Mouse (Mus musculus): ENCODE data around the gene Zfp69. TPM values are rescaled to one million over a fixed set of nuclear protein-coding genes. Genes with fewer than 3 reads are reported as not detected.

The Zfp69 gene
- polyA plus RNA-seq, 1 experiment = 1.9 TPM

DNA sequence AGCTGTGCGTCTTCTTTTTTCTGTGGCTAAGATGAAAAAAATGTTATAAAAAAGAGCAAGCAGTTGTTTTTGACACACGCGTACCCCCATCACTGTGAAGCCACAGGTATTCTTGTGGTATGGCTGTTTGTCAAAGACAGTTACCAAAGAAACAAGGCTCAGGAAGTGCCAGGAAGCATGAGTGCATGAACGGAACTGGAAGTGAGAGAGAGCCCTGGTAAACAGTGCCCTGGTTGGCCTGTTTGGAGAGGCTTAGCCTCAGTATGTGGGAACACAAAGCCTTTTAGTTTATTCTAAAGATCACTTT is 23.9 kb upstream of the Zfp69 start:
- TF ChIP-seq POLR2A (IDR thresholded peaks at IDR 0.05; ENCODE audit: borderline replicate concordance, insufficient read depth, low read length) (no peak), CTCF (IDR thresholded peaks at IDR 0.05; ENCODE audit: borderline replicate concordance, insufficient read depth, low read depth, low read length) (no peak)
- H3K27me3 ChIP-seq (ENCODE audit: control insufficient read depth, insufficient read depth, low read length) = no peaks in the 10 kb centered on the region
- WGBS = 86% methylated on average over 4 of the region's 4 CpGs
- no peak overlapping the region for H3K4me3 ChIP-seq (replicated peaks; ENCODE audit: insufficient read depth, low read depth, low read length)
- peak overlapping the region; percentile 81; the same call in 1 of the 2 replicates for H3K27ac ChIP-seq (ENCODE audit: insufficient read depth, low read length)
- peaks cover 15% of the 10 kb centered on the region for H3K4me1 ChIP-seq (ENCODE audit: control insufficient read depth, insufficient read depth, low read length)
- DNase-seq = no peak

DNA sequence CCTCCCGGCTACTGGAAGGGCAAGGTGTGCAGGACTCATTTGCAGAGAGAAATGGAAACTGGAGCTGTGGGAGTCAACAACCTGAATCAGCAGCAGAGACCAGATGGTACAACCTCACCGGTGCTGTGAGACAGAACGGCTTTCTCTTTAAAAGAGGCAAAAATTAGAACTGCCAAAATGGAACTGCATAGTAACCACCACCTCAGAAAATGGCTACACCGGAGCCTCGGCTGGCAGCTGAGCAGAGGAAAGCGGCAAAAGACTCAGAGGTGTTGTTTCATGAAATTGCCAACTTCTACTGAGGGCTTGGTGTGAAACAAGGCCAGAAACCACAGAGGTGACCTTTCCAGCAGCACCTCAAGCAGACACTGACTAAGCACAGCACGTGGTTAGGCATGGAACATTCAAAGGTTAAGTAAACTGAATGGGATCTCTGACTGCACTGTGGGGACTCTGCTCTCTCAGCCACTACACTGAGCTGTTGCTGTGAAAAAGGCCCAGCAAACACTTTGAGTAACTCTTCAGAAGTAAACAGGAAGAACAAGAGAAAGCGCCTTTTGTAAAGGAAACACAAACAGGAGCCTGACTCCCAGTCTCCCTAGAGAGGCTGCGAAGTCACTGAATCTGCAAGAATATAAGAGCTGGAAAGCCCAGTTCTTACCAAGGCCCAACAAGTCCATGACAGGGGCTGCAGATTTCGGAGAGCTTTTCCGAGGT is 23.4 kb upstream of the Zfp69 start:
- Histone ChIP-seq H3K27ac (ENCODE audit: insufficient read depth, low read length) (peak overlapping the region; percentile 81), H3K27me3 (ENCODE audit: control insufficient read depth, insufficient read depth, low read length) (no peaks in the 10 kb centered on the region), H3K4me3 (replicated peaks; ENCODE audit: insufficient read depth, low read depth, low read length) (no peak overlapping the region), H3K4me1 (ENCODE audit: control insufficient read depth, insufficient read depth, low read length) (peaks cover 10% of the 10 kb centered on the region)
- peak; percentile 66 to 79 for DNase-seq
- TF ChIP-seq POLR2A (IDR thresholded peaks at IDR 0.05; ENCODE audit: borderline replicate concordance, insufficient read depth, low read length) = no peak
- TF ChIP-seq CTCF (IDR thresholded peaks at IDR 0.05; ENCODE audit: borderline replicate concordance, insufficient read depth, low read depth, low read length) = no peak
- 40% methylated on average over 11 of the region's 11 CpGs for WGBS

DNA sequence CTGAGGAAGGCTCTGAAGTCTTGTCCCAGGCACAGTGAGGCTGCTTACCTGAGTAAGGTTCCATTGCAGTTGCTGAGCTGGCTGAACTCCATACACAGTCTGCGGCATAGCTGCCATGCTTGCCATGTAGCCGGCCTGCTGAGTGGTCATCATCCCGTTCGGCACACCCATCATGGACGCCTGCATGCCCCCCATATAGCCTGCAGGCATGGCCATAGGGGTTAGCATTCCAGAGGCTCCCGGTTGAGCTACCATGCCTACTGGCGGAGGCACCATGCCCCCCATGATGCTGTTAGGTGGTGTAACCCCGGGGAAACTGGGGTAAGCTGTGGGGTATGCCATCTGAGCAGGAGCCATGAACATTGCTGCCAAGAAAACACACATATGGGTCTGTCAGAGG is 20.3 kb upstream of the Zfp69 start:
- DNase-seq = no peak
- Histone ChIP-seq H3K27ac (ENCODE audit: insufficient read depth, low read length) (no peak overlapping the region), H3K27me3 (ENCODE audit: control insufficient read depth, insufficient read depth, low read length) (no peaks in the 10 kb centered on the region), H3K4me3 (replicated peaks; ENCODE audit: insufficient read depth, low read depth, low read length) (no peak overlapping the region), H3K4me1 (ENCODE audit: control insufficient read depth, insufficient read depth, low read length) (peaks cover 28% of the 10 kb centered on the region)
- TF ChIP-seq POLR2A (IDR thresholded peaks at IDR 0.05; ENCODE audit: borderline replicate concordance, insufficient read depth, low read length) (no peak), CTCF (IDR thresholded peaks at IDR 0.05; ENCODE audit: borderline replicate concordance, insufficient read depth, low read depth, low read length) (no peak)
- 79% methylated on average over 8 of the region's 8 CpGs for WGBS

DNA sequence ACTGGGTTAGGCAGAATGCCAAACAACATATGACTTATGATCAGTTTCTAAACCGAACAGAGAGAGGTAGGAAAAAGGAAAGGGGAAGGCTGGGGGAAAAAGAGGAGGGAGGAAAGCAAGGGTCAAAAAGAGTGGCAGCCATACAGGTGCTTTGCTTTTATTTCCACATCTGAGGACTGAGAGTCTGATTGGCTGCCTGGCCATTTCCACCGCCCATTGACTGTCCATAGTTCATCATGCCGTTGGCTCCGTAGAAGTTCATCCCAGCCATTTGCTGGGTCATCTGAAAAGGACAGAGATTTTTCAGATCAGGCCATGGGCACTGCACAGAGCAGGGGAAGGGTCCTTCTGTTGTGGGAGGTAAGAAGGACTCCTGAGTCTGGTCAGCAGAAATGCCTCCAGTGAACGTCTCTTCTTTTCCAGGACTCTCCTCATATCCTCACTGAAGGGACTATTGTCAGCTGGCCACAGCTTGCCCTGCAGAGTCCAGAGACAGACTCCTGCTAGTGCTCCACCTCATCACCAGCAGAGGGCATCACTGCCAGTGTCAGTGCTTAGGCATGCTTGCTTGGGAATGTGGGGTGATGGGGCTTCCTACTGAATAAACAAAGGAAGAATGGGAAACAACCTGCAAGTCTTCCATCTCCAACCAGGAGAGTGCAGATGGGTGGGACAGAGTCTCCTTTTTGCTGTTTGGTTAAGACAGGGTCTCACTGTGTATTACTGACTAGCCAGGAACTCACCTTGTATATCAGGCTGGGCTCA is 18.1 kb upstream of the Zfp69 start:
- 77% methylated on average over 5 of the region's 5 CpGs for WGBS
- TF ChIP-seq CTCF (IDR thresholded peaks at IDR 0.05; ENCODE audit: borderline replicate concordance, insufficient read depth, low read depth, low read length) (peak; percentile 57), POLR2A (IDR thresholded peaks at IDR 0.05; ENCODE audit: borderline replicate concordance, insufficient read depth, low read length) (no peak)
- Histone ChIP-seq H3K4me1 (ENCODE audit: control insufficient read depth, insufficient read depth, low read length) (peaks cover 23% of the 10 kb centered on the region), H3K27me3 (ENCODE audit: control insufficient read depth, insufficient read depth, low read length) (no peaks in the 10 kb centered on the region), H3K27ac (ENCODE audit: insufficient read depth, low read length) (no peak overlapping the region), H3K4me3 (replicated peaks; ENCODE audit: insufficient read depth, low read depth, low read length) (no peak overlapping the region)
- DNase-seq = peak; percentile 38 to 41

DNA sequence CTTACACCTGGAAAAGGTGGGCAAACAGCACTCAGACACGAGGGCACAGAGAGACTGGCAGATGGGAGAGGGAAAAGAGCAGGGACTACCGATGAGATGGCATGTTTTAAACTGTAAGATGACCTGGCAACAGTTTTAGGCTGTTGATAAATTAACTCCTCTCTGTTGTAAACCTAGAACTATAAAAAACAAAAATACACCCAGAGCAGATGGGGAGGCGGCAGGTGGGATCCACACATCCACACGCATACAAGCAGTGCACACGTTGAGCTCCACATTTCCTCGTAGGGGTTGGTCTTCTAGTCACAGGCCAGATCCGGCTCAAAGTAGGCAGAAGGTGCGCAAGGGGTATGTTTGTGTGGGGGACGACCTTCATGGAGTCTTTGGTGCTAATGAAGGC is 17.0 kb upstream of the Zfp69 start:
- H3K4me1 ChIP-seq (ENCODE audit: control insufficient read depth, insufficient read depth, low read length) = peaks cover 18% of the 10 kb centered on the region
- peak; percentile 61 to 81 for DNase-seq
- TF ChIP-seq POLR2A (IDR thresholded peaks at IDR 0.05; ENCODE audit: borderline replicate concordance, insufficient read depth, low read length) = no peak
- no peak for TF ChIP-seq CTCF (IDR thresholded peaks at IDR 0.05; ENCODE audit: borderline replicate concordance, insufficient read depth, low read depth, low read length)
- peak overlapping the region; percentile 51 for H3K27ac ChIP-seq (ENCODE audit: insufficient read depth, low read length)
- no peak overlapping the region for H3K4me3 ChIP-seq (replicated peaks; ENCODE audit: insufficient read depth, low read depth, low read length)
- H3K27me3 ChIP-seq (ENCODE audit: control insufficient read depth, insufficient read depth, low read length) = no peaks in the 10 kb centered on the region
- 16% methylated on average over 9 of the region's 9 CpGs for WGBS

DNA sequence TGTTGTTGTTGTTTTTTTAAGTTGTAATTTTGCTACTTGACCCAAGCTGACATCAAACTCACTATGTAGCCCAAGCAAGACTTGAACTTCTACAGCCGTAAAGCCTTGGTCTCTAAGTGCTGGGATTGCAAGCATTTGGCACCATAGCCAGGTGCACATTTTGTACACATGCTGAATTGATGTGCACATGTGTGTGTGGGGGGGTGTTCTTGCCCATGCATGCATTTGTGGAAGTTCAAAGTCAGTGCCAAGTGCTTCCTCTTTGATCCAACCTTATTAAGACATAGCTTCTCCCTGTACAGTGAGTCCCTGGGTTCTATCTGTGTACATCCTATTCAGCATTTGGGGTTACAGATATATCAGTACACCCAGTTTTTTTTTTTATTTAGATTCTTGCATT is 4.1 kb upstream of the Zfp69 start:
- Histone ChIP-seq H3K27ac (ENCODE audit: insufficient read depth, low read length) (no peak overlapping the region), H3K4me3 (replicated peaks; ENCODE audit: insufficient read depth, low read depth, low read length) (no peak overlapping the region), H3K27me3 (ENCODE audit: control insufficient read depth, insufficient read depth, low read length) (no peaks in the 10 kb centered on the region), H3K4me1 (ENCODE audit: control insufficient read depth, insufficient read depth, low read length) (no peaks in the 10 kb centered on the region)
- TF ChIP-seq POLR2A (IDR thresholded peaks at IDR 0.05; ENCODE audit: borderline replicate concordance, insufficient read depth, low read length) = no peak
- 91% methylated on average over 1 of the region's 1 CpGs for WGBS
- DNase-seq = no peak

DNA sequence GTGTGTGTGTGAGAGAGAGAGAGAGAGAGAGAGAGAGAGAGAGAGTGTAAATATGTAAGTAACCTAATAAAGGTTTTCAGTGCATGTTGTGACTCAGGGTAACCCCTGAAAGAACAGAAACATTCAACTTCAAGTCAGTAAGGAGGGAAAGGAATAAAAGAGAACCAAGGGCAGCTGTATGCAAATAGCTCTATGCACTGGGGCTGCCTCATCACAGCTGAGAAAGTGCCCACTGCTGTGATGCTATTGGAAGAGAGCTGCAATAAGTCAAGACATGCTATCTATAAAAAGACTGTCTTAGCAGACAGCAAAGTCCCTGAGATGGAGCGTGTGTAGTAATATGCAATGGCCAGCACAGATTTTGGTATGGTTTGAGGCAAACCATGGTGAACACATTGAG is 2.2 kb upstream of the Zfp69 start:
- H3K4me1 ChIP-seq (ENCODE audit: control insufficient read depth, insufficient read depth, low read length) = no peaks in the 10 kb centered on the region
- H3K4me3 ChIP-seq (replicated peaks; ENCODE audit: insufficient read depth, low read depth, low read length) = no peak overlapping the region
- no peak for TF ChIP-seq CTCF (IDR thresholded peaks at IDR 0.05; ENCODE audit: borderline replicate concordance, insufficient read depth, low read depth, low read length)
- TF ChIP-seq POLR2A (IDR thresholded peaks at IDR 0.05; ENCODE audit: borderline replicate concordance, insufficient read depth, low read length) = no peak
- 80% methylated on average over 1 of the region's 1 CpGs for WGBS
- no peak overlapping the region for H3K27ac ChIP-seq (ENCODE audit: insufficient read depth, low read length)
- DNase-seq = no peak
- no peaks in the 10 kb centered on the region for H3K27me3 ChIP-seq (ENCODE audit: control insufficient read depth, insufficient read depth, low read length)

DNA sequence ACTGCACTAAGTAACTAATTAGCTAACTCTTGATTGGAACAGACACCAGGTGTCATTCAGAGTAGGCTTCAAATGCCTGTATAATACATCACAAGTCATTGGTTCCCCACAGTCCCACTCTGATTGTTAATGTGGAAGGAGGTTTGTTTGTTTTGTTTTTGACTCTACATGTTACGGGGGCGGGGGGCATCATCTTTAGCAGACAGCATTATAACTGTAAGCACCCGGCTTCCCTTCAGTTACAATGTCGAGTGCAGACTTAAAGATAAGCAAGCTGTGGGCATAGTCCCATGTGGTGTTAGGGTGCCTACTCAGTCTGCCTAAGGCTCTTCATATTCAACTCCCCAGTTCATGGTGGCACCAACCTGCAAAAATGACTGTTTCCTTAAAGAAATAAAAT is 1.5 kb upstream of the Zfp69 start:
- Histone ChIP-seq H3K27me3 (ENCODE audit: control insufficient read depth, insufficient read depth, low read length) (no peaks in the 10 kb centered on the region), H3K4me3 (replicated peaks; ENCODE audit: insufficient read depth, low read depth, low read length) (no peak overlapping the region), H3K27ac (ENCODE audit: insufficient read depth, low read length) (no peak overlapping the region), H3K4me1 (ENCODE audit: control insufficient read depth, insufficient read depth, low read length) (no peaks in the 10 kb centered on the region)
- WGBS = 84% methylated on average over 4 of the region's 4 CpGs
- TF ChIP-seq POLR2A (IDR thresholded peaks at IDR 0.05; ENCODE audit: borderline replicate concordance, insufficient read depth, low read length) = no peak
- no peak for TF ChIP-seq CTCF (IDR thresholded peaks at IDR 0.05; ENCODE audit: borderline replicate concordance, insufficient read depth, low read depth, low read length)
- no peak for DNase-seq

All from cerebellum, adult 2 months (tissue).